Mouse (Mus musculus) hematopoietic stem cell, adult 5-6 weeks (primary cell): Measurements from ENCODE around the gene Tmem176b. TPM values are rescaled to one million over a fixed set of nuclear protein-coding genes. Genes with fewer than 3 reads are reported as not detected.
"Not testable (repeated sequence)": the region's sequence is repeated elsewhere in the genome, so short reads cannot be mapped to it uniquely, and the experiment has no call there.

Experiments
- ATAC-seq, 2 experiments: fragments of 125-278 bp in 1 of 2; replicated peaks in 1 of 2; 2 replicates each; pipeline ENCODE4 v1.8.0; 2016 to 2017; ENCODE audit warnings: inconsistent platforms in 2 of 2, mild to moderate bottlenecking in 2 of 2, moderate number of reproducible peaks in 2 of 2, low read depth in 1 of 2, moderate TSS enrichment in 1 of 2; ENCODE audit not compliant: low FRiP score in 2 of 2, poor library complexity in 2 of 2, severe bottlenecking in 2 of 2, insufficient read depth in 1 of 2, low TSS enrichment in 1 of 2
- total RNA-seq: library from RNA; stranded (forward); fragments of 172-1452, 232-1000 nt; gene quantifications from 2 replicates; pipeline ENCODE4 v1.2.3, GENCODE M21; 2017

Tmem176b gene
- total RNA-seq, 1 experiment from 2014 or later, result 319 TPM

GRCm38 (mm10) chr6:48854155-48854554 is 12.9 kb upstream of the Tmem176b start:
- no peak for ATAC-seq

- no peak for ATAC-seq
These were observed 10.7 kb upstream of the Tmem176b start for GRCm38 (mm10) chr6:48851820-48852491.

- no peak for ATAC-seq
These were observed 3.8 kb upstream of the Tmem176b start for GRCm38 (mm10) chr6:48845086-48845485.

GRCm38 (mm10) chr6:48842111-48842842 is 981 bp upstream of the Tmem176b start:
- ATAC-seq, result no peak

GRCm38 (mm10) chr6:48840371-48840969 is 826 bp downstream of the Tmem176b start, which contains the start of gene Tmem176a:
Gene Tmem176a, plus strand, starts transcription at chr6:48840919.
- ATAC-seq, result 0 out of 4 replicates have a peak, but pooled peaks of 1 of the 2 experiments have one; percentile 7

- ATAC-seq, result no peak
These were observed 2.8 kb downstream of the Tmem176b start for GRCm38 (mm10) chr6:48838321-48839080.

- no peak for ATAC-seq
These were observed 3.8 kb downstream of the Tmem176b start for GRCm38 (mm10) chr6:48837516-48837915.

GRCm38 (mm10) chr6:48836146-48836545 is 5.2 kb downstream of the Tmem176b start:
- no peak for ATAC-seq

GRCm38 (mm10) chr6:48835241-48835640 is 6.1 kb downstream of the Tmem176b start:
- ATAC-seq, result no peak

GRCm38 (mm10) chr6:48833515-48833914 is 7.8 kb downstream of the Tmem176b start:
- ATAC-seq, result no peak

GRCm38 (mm10) chr6:48832426-48832825 is 8.9 kb downstream of the Tmem176b start:
- peak; percentile 36 to 53; a peak in 2 of 4 replicates for ATAC-seq

GRCm38 (mm10) chr6:48831141-48831540 is 10.2 kb downstream of the Tmem176b start:
- no peak for ATAC-seq

GRCm38 (mm10) chr6:48830241-48830640 is 11.1 kb downstream of the Tmem176b start:
- ATAC-seq, result no peak

- no peak for ATAC-seq
These were observed 11.6 kb downstream of the Tmem176b start for GRCm38 (mm10) chr6:48829651-48830050.

- ATAC-seq, result no peak
These were observed 12.3 kb downstream of the Tmem176b start for GRCm38 (mm10) chr6:48828976-48829375.

GRCm38 (mm10) chr6:48825016-48825415 is 16.3 kb downstream of the Tmem176b start:
- ATAC-seq, result no peak

GRCm38 (mm10) chr6:48821991-48822785 is 19.1 kb downstream of the Tmem176b start:
- ATAC-seq, result not testable (repeated sequence)
